In genomic region chr9:85480566-85480965, GRCm38 (mm10) we compare ENCODE assay signal across 29 mouse cellular contexts.
"Had no signal": no experiment of that assay in that cellular context is flagged by ENCODE, and none has a peak within 500 bp of the region (broad histone marks: within the 10 kb centered on the region; RNA-seq: fewer than 3 reads in every experiment).

No protein-coding gene starts in this region.

- H3K9me3 ChIP-seq: heart, embryonic 13.5 days; heart, embryonic 15.5 days; hindbrain, embryonic 10.5 days; hindbrain, embryonic 12.5 days; intestine, embryonic 15.5 days; limb, embryonic 10.5 days; limb, embryonic 12.5 days; liver, embryonic 13.5 days had no signal

- H3K27ac ChIP-seq: gastrocnemius, adult 2 months; heart, adult 2 months; heart, embryonic 13.5 days; heart, embryonic 15.5 days; hindbrain, embryonic 10.5 days; hindbrain, embryonic 12.5 days; hindbrain, embryonic 14.5 days; intestine, embryonic 15.5 days; layer of hippocampus, adult 2 months; left cerebral cortex, adult 2 months; limb, embryonic 10.5 days; limb, embryonic 12.5 days; liver, embryonic 13.5 days had no signal

- DNase-seq: gastrocnemius, adult 2 months; gastrocnemius, postnatal 10 days; gastrocnemius, postnatal 25 days; heart, adult 11 months; heart, adult 2 months; heart, postnatal 14 days; heart, postnatal 4 days; kidney, adult 18-20 months; kidney, adult 8-10 months; kidney, postnatal 10 days; kidney, postnatal 25 days; kidney, postnatal 4 days; liver; liver, embryonic 13.5 days had no signal

- ATAC-seq: hindbrain, embryonic 16.5 days; inflammation-experienced regulatory T-cells, adult 6 months; intestine, embryonic 15.5 days; intestine, postnatal 0 days had no signal

- H3K27me3 ChIP-seq: heart, embryonic 13.5 days; heart, embryonic 15.5 days; hindbrain, embryonic 12.5 days; intestine, embryonic 15.5 days; limb, embryonic 12.5 days; liver, embryonic 13.5 days had no signal

- H3K4me1 ChIP-seq: heart, embryonic 13.5 days; heart, embryonic 15.5 days; hindbrain, embryonic 12.5 days; intestine, embryonic 15.5 days; limb, embryonic 10.5 days; limb, embryonic 12.5 days; liver, embryonic 13.5 days had no signal

- H3K36me3 ChIP-seq: heart, embryonic 13.5 days; heart, embryonic 15.5 days; hindbrain, embryonic 10.5 days; hindbrain, embryonic 12.5 days; intestine, embryonic 15.5 days; limb, embryonic 10.5 days; limb, embryonic 12.5 days; liver, embryonic 13.5 days had no signal

- H3K4me3 ChIP-seq: gastrocnemius, adult 2 months; heart, adult 2 months; heart, embryonic 13.5 days; heart, embryonic 15.5 days; hindbrain, embryonic 10.5 days; hindbrain, embryonic 12.5 days; intestine, embryonic 15.5 days; layer of hippocampus, adult 2 months; left cerebral cortex, adult 2 months; limb, embryonic 10.5 days; limb, embryonic 12.5 days; liver, embryonic 13.5 days had no signal

- H3K9ac ChIP-seq: heart, embryonic 13.5 days; heart, embryonic 15.5 days; hindbrain, embryonic 12.5 days; hindbrain, embryonic 14.5 days; intestine, embryonic 15.5 days; limb, embryonic 12.5 days; liver, embryonic 13.5 days had no signal

- H3K4me2 ChIP-seq: heart, embryonic 11.5 days; heart, embryonic 13.5 days; heart, embryonic 15.5 days; hindbrain, embryonic 12.5 days; hindbrain, embryonic 14.5 days; intestine, embryonic 15.5 days; limb, embryonic 12.5 days; liver, embryonic 11.5 days; liver, embryonic 13.5 days had no signal
